In genomic region chr1:57969327-57970271, GRCm38 (mm10) we compare ENCODE assay signal across 8 mouse cellular contexts. TPM values are rescaled to one million over a fixed set of nuclear protein-coding genes. Genes with fewer than 3 reads are reported as not detected.
DNase-seq lines count a peak whose midpoint lies in the region; ATAC-seq and TF ChIP-seq lines count a peak whose summit lies in the region.

No protein-coding gene starts in this region.

- peaks cover 6% of the 10 kb centered on the region for H3K79me2 ChIP-seq in CH12.LX (replicated peaks; ENCODE audit: control insufficient read depth, extremely low read depth, insufficient read depth, poor library complexity, severe bottlenecking)

- peaks cover 3% of the 10 kb centered on the region for H3K27me3 ChIP-seq in CH12.LX (replicated peaks)
- H3K27me3 ChIP-seq in forebrain, embryonic 12.5 days, result no peaks in the 10 kb centered on the region
- no peaks in the 10 kb centered on the region for H3K27me3 ChIP-seq in heart, postnatal 0 days (ENCODE audit: control insufficient read depth, insufficient read depth, low read length)
- no peaks in the 10 kb centered on the region for H3K27me3 ChIP-seq in liver, embryonic 16.5 days (ENCODE audit: control insufficient read depth, insufficient read depth, low read depth, low read length)
- no peaks in the 10 kb centered on the region for H3K27me3 ChIP-seq in neural tube, embryonic 13.5 days
- no peaks in the 10 kb centered on the region for H3K27me3 ChIP-seq in testis, adult 2 months (ENCODE audit: control insufficient read depth, insufficient read depth, low read length)

- H3K27ac ChIP-seq in CH12.LX (ENCODE audit: insufficient read depth, low read depth), result no peak overlapping the region
- peak overlapping the region; percentile 71 for H3K27ac ChIP-seq in forebrain, embryonic 12.5 days
- H3K27ac ChIP-seq in heart, postnatal 0 days (ENCODE audit: low read depth), result peak overlapping the region; percentile 85
- H3K27ac ChIP-seq in liver, embryonic 16.5 days (ENCODE audit: low read length), result peak overlapping the region; percentile 63
- peak overlapping the region; percentile 84 for H3K27ac ChIP-seq in neural tube, embryonic 13.5 days (replicated peaks)
- peak overlapping the region; percentile 89 for H3K27ac ChIP-seq in testis, adult 2 months (ENCODE audit: control insufficient read depth, insufficient read depth, low read depth, low read length)

- H3K4me2 ChIP-seq in CH12.LX (ENCODE audit: insufficient read depth, low read depth, poor library complexity, severe bottlenecking), result peak overlapping the region; percentile 80
- H3K4me2 ChIP-seq in forebrain, embryonic 12.5 days, result peak overlapping the region; percentile 80
- H3K4me2 ChIP-seq in heart, postnatal 0 days (ENCODE audit: low read depth, low read length), result peak overlapping the region; percentile 73
- peak overlapping the region; percentile 90 for H3K4me2 ChIP-seq in liver, embryonic 16.5 days (ENCODE audit: low read depth, low read length)
- peak overlapping the region; percentile 62 for H3K4me2 ChIP-seq in neural tube, embryonic 13.5 days

- peak; percentile 80 for DNase-seq in CH12.LX (ENCODE audit: extremely low read depth)
- DNase-seq in c-Kit-positive CD71-positive TER-119-negative erythroid progenitor cells, embryonic 14.5 days (ENCODE audit: low read depth), result peak; percentile 70
- DNase-seq in heart, postnatal 0 days (ENCODE audit: low spot score), result peak; percentile 83
- DNase-seq in kidney, postnatal 4 days, result peak; percentile 98 to 99

- peak overlapping the region; percentile 99 for H3K9ac ChIP-seq in CH12.LX (ENCODE audit: insufficient read depth, low read depth)
- H3K9ac ChIP-seq in forebrain, embryonic 12.5 days, result peak overlapping the region; percentile 84
- peak overlapping the region; percentile 88 for H3K9ac ChIP-seq in heart, postnatal 0 days (replicated peaks; ENCODE audit: low read depth, low read length)
- H3K9ac ChIP-seq in liver, embryonic 16.5 days (ENCODE audit: low read depth, low read length), result peak overlapping the region; percentile 92
- peak overlapping the region; percentile 85 for H3K9ac ChIP-seq in neural tube, embryonic 13.5 days

- TF ChIP-seq CTCF in CH12.LX (conservative IDR thresholded peaks at IDR 0.05 in 1 of 2, IDR thresholded peaks at IDR 0.05 in 1 of 2; ENCODE audit: low read depth in 2 of 2, low read length in 2 of 2), result peak in 1 of 2 experiments; percentile 78; a peak in 2 of 4 replicates
- TF ChIP-seq CTCF in heart, postnatal 0 days (IDR thresholded peaks at IDR 0.05; ENCODE audit: low read depth), result peak; percentile 80
- peak; percentile 77; the same call in 1 of the 2 replicates for TF ChIP-seq CTCF in testis, adult 2 months (IDR thresholded peaks at IDR 0.05; ENCODE audit: control insufficient read depth, insufficient read depth, insufficient replicate concordance, low read depth, low read length)

- TF ChIP-seq POLR2A in CH12.LX (IDR thresholded peaks at IDR 0.05; ENCODE audit: low read depth, low read length), result peak; percentile 90
- peak; percentile 96 for TF ChIP-seq POLR2A in testis, adult 2 months (IDR thresholded peaks at IDR 0.05; ENCODE audit: control insufficient read depth, low read depth, low read length)

- H3K9me3 ChIP-seq in CH12.LX (replicated peaks; ENCODE audit: low read length), result no peaks in the 10 kb centered on the region
- H3K9me3 ChIP-seq in forebrain, embryonic 12.5 days, result no peaks in the 10 kb centered on the region
- no peaks in the 10 kb centered on the region for H3K9me3 ChIP-seq in heart, postnatal 0 days (replicated peaks; ENCODE audit: control insufficient read depth, low read length)
- H3K9me3 ChIP-seq in liver, embryonic 16.5 days (replicated peaks; ENCODE audit: control insufficient read depth, low read length), result no peaks in the 10 kb centered on the region
- H3K9me3 ChIP-seq in neural tube, embryonic 13.5 days, result no peaks in the 10 kb centered on the region

- WGBS in forebrain, embryonic 12.5 days, result under 1% methylated on average over 65 of the region's 65 CpGs
- WGBS in heart, postnatal 0 days, result 1% methylated on average over 64 of the region's 65 CpGs
- WGBS in liver, embryonic 16.5 days (ENCODE audit: insufficient replicate concordance), result under 1% methylated on average over 64 of the region's 65 CpGs
- under 1% methylated on average over 65 of the region's 65 CpGs for WGBS in neural tube, embryonic 13.5 days

- TF ChIP-seq RAD21 in CH12.LX (IDR thresholded peaks at IDR 0.05; ENCODE audit: low read depth, low read length), result peak; percentile 55

- peak; percentile 98 for ATAC-seq in forebrain, embryonic 12.5 days (ENCODE audit: low FRiP score)
- ATAC-seq in heart, postnatal 0 days (ENCODE audit: insufficient read depth, low read depth), result peak; percentile 97
- peak; percentile 99 for ATAC-seq in liver, embryonic 16.5 days (ENCODE audit: low read depth)
- peak; percentile 97 for ATAC-seq in neural tube, embryonic 13.5 days (ENCODE audit: low read depth)

- peak overlapping the region; percentile 75 to 88 (median 75) for H3K4me3 ChIP-seq in CH12.LX (replicated peaks in 1 of 3; ENCODE audit: low read depth in 2 of 3, low read length in 2 of 3, poor library complexity in 1 of 3)
- H3K4me3 ChIP-seq in forebrain, embryonic 12.5 days (replicated peaks), result peak overlapping the region; percentile 71
- peak overlapping the region; percentile 83 for H3K4me3 ChIP-seq in heart, postnatal 0 days (ENCODE audit: low read depth, low read length)
- H3K4me3 ChIP-seq in liver, embryonic 16.5 days (ENCODE audit: low read depth, low read length), result peak overlapping the region; percentile 85
- H3K4me3 ChIP-seq in neural tube, embryonic 13.5 days, result peak overlapping the region; percentile 72
- peak overlapping the region; percentile 97 for H3K4me3 ChIP-seq in testis, adult 2 months (ENCODE audit: control insufficient read depth, low read depth, low read length)

- dilution Hi-C loops in CH12.LX (cut with MboI; ENCODE audit: extremely low pct_ligation_motif_present, extremely low pct_unique_long_range_greater_than_20kb, low sequenced_read_pairs), result no loop called here

- peaks cover 2 to 20% of the 10 kb centered on the region in 2 experiments; a peak in 2 of 4 replicates for H3K4me1 ChIP-seq in CH12.LX (ENCODE audit: control insufficient read depth in 1 of 2, insufficient read depth in 2 of 2)
- H3K4me1 ChIP-seq in forebrain, embryonic 12.5 days, result peaks cover 15% of the 10 kb centered on the region
- 0 out of 2 replicates have a peak, but pooled peaks cover 6% of the 10 kb centered on the region for H3K4me1 ChIP-seq in heart, postnatal 0 days (ENCODE audit: control insufficient read depth, insufficient read depth)
- H3K4me1 ChIP-seq in liver, embryonic 16.5 days (ENCODE audit: control insufficient read depth, low read depth, low read length), result peaks cover 5% of the 10 kb centered on the region
- peaks cover 12% of the 10 kb centered on the region for H3K4me1 ChIP-seq in neural tube, embryonic 13.5 days (replicated peaks)
- peaks cover 4% of the 10 kb centered on the region for H3K4me1 ChIP-seq in testis, adult 2 months (ENCODE audit: control insufficient read depth, insufficient read depth, low read length)

- peaks cover 4 to 30% of the 10 kb centered on the region in 2 experiments for H3K36me3 ChIP-seq in CH12.LX (replicated peaks in 1 of 2; ENCODE audit: control insufficient read depth in 1 of 2, insufficient read depth in 1 of 2, low read length in 1 of 2)
- peaks cover 6% of the 10 kb centered on the region for H3K36me3 ChIP-seq in forebrain, embryonic 12.5 days (replicated peaks)
- peaks cover 16% of the 10 kb centered on the region for H3K36me3 ChIP-seq in heart, postnatal 0 days (replicated peaks; ENCODE audit: control insufficient read depth, insufficient read depth, low read length)
- H3K36me3 ChIP-seq in liver, embryonic 16.5 days (ENCODE audit: control insufficient read depth, insufficient read depth), result no peaks in the 10 kb centered on the region
- peaks cover 12% of the 10 kb centered on the region; the same call in 1 of the 2 replicates for H3K36me3 ChIP-seq in neural tube, embryonic 13.5 days
- H3K36me3 ChIP-seq in testis, adult 2 months (ENCODE audit: control insufficient read depth, insufficient read depth, low read length), result no peaks in the 10 kb centered on the region

- in situ Hi-C loops in CH12.LX (cut with MboI; ENCODE audit: low pct_ligation_motif_present, low pct_unique_long_range_greater_than_20kb, low sequenced_read_pairs), result no loop called here

- TF ChIP-seq EP300 in CH12.LX (IDR thresholded peaks at IDR 0.05; ENCODE audit: low read length), result no peak
- TF ChIP-seq EP300 in heart, postnatal 0 days (IDR thresholded peaks at IDR 0.05; ENCODE audit: low read depth), result peak; percentile 75

TF ChIP-seq in CH12.LX, 34 proteins besides CTCF, POLR2A, EP300 and RAD21 (continues in another document):
- TF ChIP-seq GABPA (IDR thresholded peaks at IDR 0.05; ENCODE audit: insufficient replicate concordance, low read depth, low read length) (no peak), RCOR1 (conservative IDR thresholded peaks at IDR 0.05; ENCODE audit: low read depth, low read length) (no peak), ZC3H11A (IDR thresholded peaks at IDR 0.05; ENCODE audit: low read depth, low read length) (no peak), PAX5 (IDR thresholded peaks at IDR 0.05; ENCODE audit: low read length) (no peak), SIN3A (IDR thresholded peaks at IDR 0.05; ENCODE audit: low read length) (peak; percentile 62)

RNA-seq across cellular contexts. Expression of gene Sgo2a, which starts 26.2 kb away (rescaled TPM):
- total RNA-seq in CH12.LX (2012; rRNA removed) (14.4 and 15.1 TPM in 2 replicates), CH12.LX (2014; rRNA removed) (24.2 and 27.1 TPM in 2 replicates)
- 14.6 and 15.1 TPM in 2 replicates for polyA plus RNA-seq in CH12.LX (2012; ENCODE audit: insufficient read length, low read depth)
- 26.8 and 29.3 TPM in 2 replicates for polyA plus RNA-seq in forebrain, embryonic 12.5 days (2016; fragmentation: Nextera tagmentation; extraction: Ambion mirVana)
- 11.4 and 13.7 TPM in 2 replicates for total RNA-seq in heart, postnatal 0 days (2014; rRNA removed; ENCODE audit: low replicate concordance)
- 6.9 and 7.1 TPM in 2 replicates for polyA plus RNA-seq in heart, postnatal 0 days (2015; fragmentation: Nextera tagmentation; extraction: Ambion mirVana)
- polyA plus RNA-seq in liver, embryonic 16.5 days (2015; fragmentation: Nextera tagmentation; extraction: Ambion mirVana), result 7.4 and 8.4 TPM in 2 replicates
- 3.3 and 4.9 TPM in 2 replicates for polyA plus RNA-seq in neural tube, embryonic 13.5 days (2015; fragmentation: Nextera tagmentation; extraction: Ambion mirVana)
- 3.7 and 4.2 TPM in 2 replicates for polyA plus RNA-seq in testis, adult 2 months (2012; rRNA removed)

RNA-seq across cellular contexts. Expression of gene Kctd18, which starts 49.2 kb away (rescaled TPM):
- total RNA-seq in CH12.LX (2012; rRNA removed) (10.5 and 12.8 TPM in 2 replicates), CH12.LX (2014; rRNA removed) (19.8 and 22.3 TPM in 2 replicates)
- 14.8 and 18.5 TPM in 2 replicates for polyA plus RNA-seq in CH12.LX (2012; ENCODE audit: insufficient read length, low read depth)
- polyA plus RNA-seq in forebrain, embryonic 12.5 days (2016; fragmentation: Nextera tagmentation; extraction: Ambion mirVana), result 25.7 and 27.6 TPM in 2 replicates
- total RNA-seq in heart, postnatal 0 days (2014; rRNA removed; ENCODE audit: low replicate concordance), result 8.9 and 13.6 TPM in 2 replicates
- polyA plus RNA-seq in heart, postnatal 0 days (2015; fragmentation: Nextera tagmentation; extraction: Ambion mirVana), result 7.6 and 7.8 TPM in 2 replicates
- 2.7 and 2.8 TPM in 2 replicates for polyA plus RNA-seq in liver, embryonic 16.5 days (2015; fragmentation: Nextera tagmentation; extraction: Ambion mirVana)
- polyA plus RNA-seq in neural tube, embryonic 13.5 days (2015; fragmentation: Nextera tagmentation; extraction: Ambion mirVana), result 23.3 and 23.8 TPM in 2 replicates
- polyA plus RNA-seq in testis, adult 2 months (2012; rRNA removed), result 8.8 and 9.0 TPM in 2 replicates
